Mouse (Mus musculus) kidney, embryonic 15.5 days (tissue): ENCODE data around the gene Cep290. TPM values are rescaled to one million over a fixed set of nuclear protein-coding genes. Genes with fewer than 3 reads are reported as not detected.

ENCODE experiments used
- ATAC-seq: fragments of 200-750 bp; cut with Nextera tagmentation; replicated peaks from 2 replicates; pipeline ENCODE4 v1.8.0; 2017; ENCODE audit warnings: moderate TSS enrichment; ENCODE audit not compliant: low FRiP score
- H3K27ac ChIP-seq: fragments of 300-500 bp; sonication (generic); 2 replicates; pipeline ENCODE4 v1.5.1; 2015; ENCODE audit warnings: mild to moderate bottlenecking, inconsistent platforms
- H3K27me3 ChIP-seq: fragments of 300-500 bp; sonication (generic); 2 replicates; pipeline ENCODE4 v1.6.1; 2015; ENCODE audit warnings: inconsistent platforms
- H3K36me3 ChIP-seq: fragments of 300-500 bp; sonication (generic); 2 replicates; pipeline ENCODE4 v1.6.1; 2015; ENCODE audit warnings: inconsistent platforms
- H3K4me1 ChIP-seq: fragments of 300-500 bp; sonication (generic); 2 replicates; pipeline ENCODE4 v1.6.1; 2015; ENCODE audit warnings: inconsistent platforms
- H3K4me2 ChIP-seq: fragments of 300-500 bp; sonication (generic); 2 replicates; pipeline ENCODE4 v1.6.1; 2015; ENCODE audit warnings: moderate library complexity, mild to moderate bottlenecking, inconsistent platforms
- H3K4me3 ChIP-seq: fragments of 300-500 bp; sonication (generic); replicated peaks from 2 replicates; pipeline ENCODE4 v1.5.1; 2015; ENCODE audit warnings: mild to moderate bottlenecking, inconsistent platforms
- H3K9ac ChIP-seq: fragments of 300-500 bp; sonication (generic); 2 replicates; pipeline ENCODE4 v1.6.1; 2015; ENCODE audit warnings: mild to moderate bottlenecking, inconsistent platforms
- H3K9me3 ChIP-seq: fragments of 300-500 bp; sonication (generic); replicated peaks from 2 replicates; pipeline ENCODE4 v1.6.1; 2016; ENCODE audit warnings: inconsistent platforms
- WGBS: fragments of 180-500 bp; shearing (Covaris S2); methylation state at CpG from one replicate; pipeline ENCODE4 v1.1.7; 2015; ENCODE audit warnings: mixed read lengths; 5-methylcytosine and 5-hydroxymethylcytosine counted together
- polyA plus RNA-seq: library from polyadenylated mRNA; unstranded; fragments of >200 nt; fragmentation: Nextera tagmentation; extraction: Ambion mirVana; gene quantifications from 2 replicates; pipeline ENCODE4 v1.2.1, GENCODE M21; 2015

The Cep290 gene
- polyA plus RNA-seq, 1 experiment from 2014 or later, result 5.5 TPM

DNA sequence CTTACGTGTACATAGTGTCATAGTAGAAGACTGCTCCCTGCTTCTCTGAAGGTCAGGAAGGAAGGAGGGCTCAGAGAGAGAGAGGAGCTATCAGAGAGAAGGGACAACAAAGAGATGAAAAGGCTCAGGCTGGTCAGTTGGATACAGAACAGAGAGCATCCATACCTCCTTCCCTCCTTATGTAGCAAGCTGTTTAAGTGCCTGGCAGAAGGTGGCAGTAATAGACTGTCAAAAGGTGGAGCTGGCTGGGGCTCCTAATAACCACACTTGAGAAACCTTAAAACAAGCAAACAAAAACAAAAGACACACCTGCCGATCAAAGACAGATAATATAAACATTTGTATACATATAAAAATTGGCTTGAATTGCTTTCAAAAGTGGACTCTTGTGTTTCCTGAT lies 116.9 kb downstream of the Cep290 start:
- H3K4me2 ChIP-seq, result no peak overlapping the region
- no peaks in the 10 kb centered on the region for H3K36me3 ChIP-seq
- no peak overlapping the region for H3K9ac ChIP-seq
- no peak overlapping the region for H3K4me3 ChIP-seq
- H3K27ac ChIP-seq, result no peak overlapping the region
- 44% methylated on average over 2 of the region's 2 CpGs for WGBS
- H3K27me3 ChIP-seq, result no peaks in the 10 kb centered on the region
- no peaks in the 10 kb centered on the region for H3K9me3 ChIP-seq
- ATAC-seq, result no peak
- no peaks in the 10 kb centered on the region for H3K4me1 ChIP-seq

DNA sequence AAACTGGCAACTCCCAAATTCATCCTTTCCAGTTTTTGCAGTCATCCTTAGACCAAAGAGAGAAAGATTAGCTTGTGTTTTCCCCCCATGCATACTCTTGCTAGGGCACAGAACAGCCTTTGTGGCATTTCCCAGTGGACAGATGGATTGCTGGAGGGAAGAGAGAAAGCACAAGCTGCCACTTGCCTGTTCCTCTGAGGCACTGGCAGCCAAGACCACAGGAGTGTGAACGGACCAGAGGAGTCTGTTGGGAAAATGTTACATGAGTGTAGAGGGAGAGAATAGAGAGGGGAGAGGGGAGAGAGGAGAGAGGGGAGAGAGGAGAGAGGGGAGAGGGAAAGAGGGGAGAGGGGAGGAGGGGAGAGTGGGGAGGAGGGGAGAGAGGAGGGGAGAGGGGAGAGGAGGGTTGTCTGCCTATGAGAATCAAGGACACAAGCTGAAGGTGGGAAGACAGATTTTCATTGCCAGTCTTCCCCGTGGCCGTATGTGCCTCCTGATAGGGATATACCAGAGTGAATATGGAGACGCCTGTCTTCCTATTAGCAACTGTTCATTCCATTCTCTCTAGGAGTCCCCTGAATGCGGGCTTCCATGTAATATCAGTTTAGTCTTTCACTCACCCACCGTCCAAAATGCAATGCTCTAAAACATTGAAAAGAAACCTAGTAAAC lies 130.0 kb downstream of the Cep290 start:
- 76% methylated on average over 6 of the region's 6 CpGs for WGBS
- Histone ChIP-seq H3K4me1 (no peaks in the 10 kb centered on the region), H3K4me2 (no peak overlapping the region), H3K27ac (no peak overlapping the region), H3K9ac (no peak overlapping the region), H3K4me3 (no peak overlapping the region), H3K9me3 (no peaks in the 10 kb centered on the region), H3K36me3 (no peaks in the 10 kb centered on the region), H3K27me3 (no peaks in the 10 kb centered on the region)
- ATAC-seq, result no peak

DNA sequence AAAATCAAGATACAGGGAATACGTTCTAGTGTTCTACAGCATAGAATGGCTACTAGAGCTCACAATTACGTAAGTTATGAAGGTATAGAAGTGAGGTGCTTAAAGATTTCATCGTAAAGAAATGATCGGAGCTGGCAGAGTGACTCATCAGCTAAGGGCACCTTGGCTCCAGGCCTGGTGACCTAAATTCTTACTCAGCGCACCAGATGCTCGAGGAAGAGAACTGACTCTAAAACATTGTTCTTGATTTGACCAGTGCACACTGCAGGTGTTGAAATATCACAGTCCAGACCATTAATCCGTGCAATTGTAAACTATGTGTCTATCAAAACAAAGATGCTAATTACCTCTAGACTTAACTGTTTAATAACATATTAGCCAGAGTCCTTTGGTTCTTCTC lies 132.1 kb downstream of the Cep290 start:
- Histone ChIP-seq H3K27ac (no peak overlapping the region), H3K9me3 (no peaks in the 10 kb centered on the region), H3K36me3 (no peaks in the 10 kb centered on the region), H3K4me2 (no peak overlapping the region), H3K9ac (no peak overlapping the region), H3K4me3 (no peak overlapping the region), H3K4me1 (no peaks in the 10 kb centered on the region), H3K27me3 (no peaks in the 10 kb centered on the region)
- ATAC-seq, result no peak
- 86% methylated on average over 7 of the region's 7 CpGs for WGBS

DNA sequence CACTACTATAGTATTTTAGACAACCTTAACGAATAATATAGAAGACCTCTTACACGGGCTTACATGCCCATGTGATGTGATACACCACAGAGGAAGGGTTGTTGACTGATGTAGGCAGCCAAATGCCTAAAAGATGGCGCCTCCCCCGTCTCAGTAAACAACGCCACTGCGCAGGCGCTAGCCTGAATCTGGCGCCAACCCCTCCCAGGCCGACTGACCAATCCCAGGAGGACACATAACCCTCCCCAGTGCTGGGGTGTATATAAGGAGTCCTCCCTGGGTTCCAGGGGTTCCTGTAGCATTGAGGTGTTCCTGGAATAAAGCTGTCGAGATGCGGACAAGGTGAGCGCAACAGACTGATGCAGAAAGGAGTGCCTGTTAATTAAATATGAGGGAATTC lies 132.7 kb downstream of the Cep290 start:
- Histone ChIP-seq H3K36me3 (no peaks in the 10 kb centered on the region), H3K27ac (no peak overlapping the region), H3K4me2 (no peak overlapping the region), H3K4me1 (no peaks in the 10 kb centered on the region), H3K9ac (no peak overlapping the region), H3K27me3 (no peaks in the 10 kb centered on the region), H3K9me3 (no peaks in the 10 kb centered on the region), H3K4me3 (no peak overlapping the region)
- WGBS, result 93% methylated on average over 12 of the region's 12 CpGs
- no peak; the same call in 1 of the 2 replicates for ATAC-seq

DNA sequence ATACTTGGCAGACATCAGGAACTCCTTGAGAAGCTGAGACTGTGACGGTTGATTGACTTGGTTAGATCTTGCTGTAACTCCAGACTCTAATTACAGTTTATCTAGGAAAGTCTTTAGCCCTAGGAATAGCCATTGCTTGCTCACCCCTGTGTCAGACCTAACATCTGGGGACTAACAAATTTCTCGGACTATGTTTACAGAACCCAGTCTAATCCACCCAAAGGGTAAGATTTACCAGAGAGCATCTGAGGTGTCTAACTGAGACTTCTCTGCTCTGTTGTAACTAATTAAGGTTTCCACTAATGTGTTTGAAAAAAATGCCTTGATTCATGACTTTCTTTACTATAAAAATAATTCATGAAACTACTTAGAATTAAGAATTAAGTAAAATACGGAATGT lies 135.1 kb downstream of the Cep290 start:
- Histone ChIP-seq H3K4me3 (no peak overlapping the region), H3K27me3 (no peaks in the 10 kb centered on the region), H3K4me1 (no peaks in the 10 kb centered on the region), H3K27ac (no peak overlapping the region), H3K36me3 (no peaks in the 10 kb centered on the region), H3K4me2 (no peak overlapping the region), H3K9ac (no peak overlapping the region), H3K9me3 (no peaks in the 10 kb centered on the region)
- peak; percentile 60; the same call in 1 of the 2 replicates for ATAC-seq
- WGBS, result 27% methylated on average over 3 of the region's 3 CpGs

Other genes with a start within 250 kb of the Cep290 start
- not detected in 2 replicates for gene Gm4301, start 151.9 kb upstream of the Cep290 start, polyA plus RNA-seq
- gene Gm4302, start 146.7 kb upstream of the Cep290 start, polyA plus RNA-seq, result not detected in 2 replicates
- not detected in 2 replicates for gene Gm4303, start 141.6 kb upstream of the Cep290 start, polyA plus RNA-seq
- gene Gm4305, start 136.5 kb upstream of the Cep290 start, polyA plus RNA-seq, result not detected in 2 replicates
- gene Gm4307, start 126.2 kb upstream of the Cep290 start, polyA plus RNA-seq, result not detected in 2 replicates
- not detected in 2 replicates for gene Gm4312, start 105.0 kb upstream of the Cep290 start, polyA plus RNA-seq
- gene Tmtc3, start 208 bp upstream of the Cep290 start, polyA plus RNA-seq, result 24.6 and 27.3 TPM in 2 replicates
- 8.5 and 11.6 TPM in 2 replicates for gene 4930430F08Rik, start 102.9 kb downstream of the Cep290 start, polyA plus RNA-seq
- gene 1700017N19Rik, start 102.9 kb downstream of the Cep290 start, polyA plus RNA-seq, result not detected in 2 replicates